Mouse (Mus musculus): ENCODE data around the gene Trabd2b.

DNA sequence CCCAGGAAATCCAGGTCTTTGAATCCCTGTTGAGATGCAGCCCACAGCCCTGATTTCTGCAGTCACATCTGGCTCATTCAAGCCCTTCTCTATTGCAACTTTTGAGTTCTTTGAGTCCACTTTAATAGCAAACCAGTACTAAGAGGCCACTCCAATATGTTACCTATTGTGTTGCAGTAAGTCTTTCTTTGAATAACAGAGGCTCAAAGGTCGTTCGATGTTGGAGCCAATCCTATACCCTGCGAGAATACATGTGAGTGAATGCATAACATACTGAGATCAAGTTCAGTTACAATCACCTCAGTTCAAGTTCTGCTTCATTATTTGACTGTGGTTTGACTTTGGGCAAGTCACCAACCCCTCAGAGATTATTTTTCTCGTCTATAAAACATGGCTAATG is 47.5 kb downstream of the Trabd2b start:
- TF ChIP-seq CTCF (IDR thresholded peaks at IDR 0.05; ENCODE audit: low read depth, low read length) (no peak), POLR2A (IDR thresholded peaks at IDR 0.05; ENCODE audit: borderline replicate concordance, low read depth, low read length) (no peak)
